Mouse (Mus musculus) bone marrow macrophage, adult 2 months (primary cell): ENCODE results near the gene Kdm2a.

Experiments
- CTCF ChIP-seq: IDR thresholded peaks from 2 replicates; pipeline ENCODE4 v1.5.1; 2012; ENCODE audit warnings: low read depth, mild to moderate bottlenecking, low read length, moderate library complexity
- POLR2A ChIP-seq: IDR thresholded peaks from 2 replicates; pipeline ENCODE4 v1.6.1; 2012; ENCODE audit warnings: mild to moderate bottlenecking, low read depth, low read length, borderline replicate concordance

DNA sequence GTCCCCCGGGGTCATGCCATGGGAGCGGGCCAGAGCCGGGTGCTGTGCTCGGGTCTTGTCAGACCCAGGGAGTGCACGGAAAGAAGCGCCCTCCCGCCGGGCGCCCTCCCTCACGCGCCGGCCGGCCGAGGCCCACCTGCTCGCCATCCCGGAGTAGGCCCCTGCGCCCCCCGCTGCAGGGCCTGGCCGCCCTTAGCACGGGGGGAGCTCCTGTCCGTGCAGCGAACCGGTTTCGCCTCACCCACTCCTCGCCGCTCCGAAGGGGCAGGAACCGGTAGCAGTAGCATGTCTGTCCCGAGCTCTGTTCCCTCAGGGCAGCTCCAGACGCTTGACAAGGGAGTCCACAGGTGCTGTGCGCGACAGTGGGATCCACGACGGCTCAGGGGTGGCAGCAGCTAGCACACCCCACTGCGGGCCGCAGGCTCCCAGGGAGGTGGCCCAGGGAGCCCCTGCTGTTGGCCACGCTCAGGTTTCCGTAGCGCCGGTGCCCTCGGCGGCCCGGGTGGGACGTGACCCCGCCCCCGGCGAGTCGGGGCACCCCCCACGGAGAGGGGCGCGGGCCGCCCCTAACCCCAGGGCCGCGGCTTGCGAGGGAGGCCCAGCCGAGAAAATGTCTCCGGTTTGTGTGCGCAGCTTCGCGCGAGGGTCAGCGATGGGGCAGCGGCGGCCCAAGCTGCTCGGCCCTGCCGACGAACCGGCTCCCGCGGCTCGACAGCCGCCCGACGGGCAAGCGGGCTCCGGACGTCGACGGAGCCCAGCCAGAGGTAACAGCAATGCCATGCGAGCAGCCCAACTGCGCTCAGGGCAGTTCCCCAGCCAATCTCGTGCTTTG, at the start of gene Kdm2a:
- TF ChIP-seq POLR2A (no peak), CTCF (no peak)
